Mouse (Mus musculus) heart, postnatal 14 days (tissue): ENCODE results near the gene Zfp978. TPM values are rescaled to one million over a fixed set of nuclear protein-coding genes. Genes with fewer than 3 reads are reported as not detected.
"Not testable (repeated sequence)": the region's sequence is repeated elsewhere in the genome, so short reads cannot be mapped to it uniquely, and the experiment has no call there.

Source experiments
- DNase-seq, 2 experiments: peaks; one replicate each; pipeline ENCODE4 v3.0.0; 2021 to 2022
- intact Hi-C: fragments of 180-260 bp; cut with DNase I; formaldehyde crosslinking; loops from one replicate; pipeline ENCODE4 v1.15.1; 2025
- long read RNA-seq, 2 experiments: library from polyadenylated mRNA; stranded (forward); transcript quantifications; one replicate each; pipeline ENCODE4 v2.0.0; 2021
- total RNA-seq, 2 experiments: library from RNA; stranded (reverse); gene quantifications; 2 replicates each; pipeline ENCODE4 v1.2.3; 2021

The Zfp978 gene
- total RNA-seq: under 1 TPM; 0.17 to 0.29 TPM
- long read RNA-seq, experiment 1: 0 reads
- long read RNA-seq, experiment 2: 0 reads

DNA sequence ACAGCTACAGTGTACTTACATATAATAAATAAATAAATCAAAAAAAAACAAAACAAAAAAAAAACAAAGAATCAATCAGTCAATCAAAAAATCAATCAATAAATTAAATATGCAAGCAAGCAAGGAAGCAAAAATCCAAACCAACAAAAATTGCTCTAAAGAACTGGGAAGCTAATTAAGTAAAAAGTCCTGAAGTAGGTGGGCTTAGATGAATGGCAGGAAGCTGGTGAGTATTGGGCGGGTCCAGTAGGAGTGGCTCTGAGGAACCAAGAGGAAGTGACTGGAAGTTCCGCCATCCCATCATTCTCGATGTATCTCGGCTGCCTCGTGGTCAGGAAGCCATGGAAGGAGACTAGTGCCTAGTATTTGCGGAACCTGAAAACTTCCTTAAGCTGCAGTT lies at the start of gene Zfp978:
Gene Zfp978, plus strand, starts transcription at position 301 of the 400 bp plus-strand sequence.
- intact Hi-C loops, DNase-seq: not testable (repeated sequence)

DNA sequence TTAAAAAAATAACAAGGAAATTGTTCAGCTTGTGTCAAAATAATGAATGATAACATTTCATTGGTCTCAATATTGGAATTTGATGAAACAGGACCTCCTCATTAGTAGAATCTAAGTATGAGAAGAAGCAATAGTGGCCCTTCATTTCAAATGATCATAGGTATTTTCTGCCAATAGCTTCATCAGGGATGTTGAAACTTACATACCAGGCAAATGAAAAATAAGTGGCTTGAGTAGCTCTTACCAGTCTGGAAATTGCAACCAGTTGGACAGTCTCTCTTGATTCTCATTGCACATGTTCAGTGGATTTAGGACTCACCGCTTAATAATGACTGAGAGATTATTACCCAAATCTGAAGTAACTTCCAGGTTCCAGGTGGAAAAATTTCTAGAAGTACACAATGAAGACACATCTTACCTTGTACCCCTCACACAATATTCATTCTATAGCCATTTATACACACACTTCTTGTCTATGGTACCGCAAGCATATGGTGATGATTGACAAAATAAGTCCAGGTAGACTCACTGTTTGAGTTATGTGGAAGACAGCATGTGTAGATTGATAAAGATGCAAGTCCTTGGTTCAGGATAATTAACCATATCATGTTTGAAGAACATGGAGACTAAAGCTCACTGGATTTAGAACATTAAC lies 25.9 kb upstream of the Zfp978 start:
- intact Hi-C loops, DNase-seq: not testable (repeated sequence)

DNA sequence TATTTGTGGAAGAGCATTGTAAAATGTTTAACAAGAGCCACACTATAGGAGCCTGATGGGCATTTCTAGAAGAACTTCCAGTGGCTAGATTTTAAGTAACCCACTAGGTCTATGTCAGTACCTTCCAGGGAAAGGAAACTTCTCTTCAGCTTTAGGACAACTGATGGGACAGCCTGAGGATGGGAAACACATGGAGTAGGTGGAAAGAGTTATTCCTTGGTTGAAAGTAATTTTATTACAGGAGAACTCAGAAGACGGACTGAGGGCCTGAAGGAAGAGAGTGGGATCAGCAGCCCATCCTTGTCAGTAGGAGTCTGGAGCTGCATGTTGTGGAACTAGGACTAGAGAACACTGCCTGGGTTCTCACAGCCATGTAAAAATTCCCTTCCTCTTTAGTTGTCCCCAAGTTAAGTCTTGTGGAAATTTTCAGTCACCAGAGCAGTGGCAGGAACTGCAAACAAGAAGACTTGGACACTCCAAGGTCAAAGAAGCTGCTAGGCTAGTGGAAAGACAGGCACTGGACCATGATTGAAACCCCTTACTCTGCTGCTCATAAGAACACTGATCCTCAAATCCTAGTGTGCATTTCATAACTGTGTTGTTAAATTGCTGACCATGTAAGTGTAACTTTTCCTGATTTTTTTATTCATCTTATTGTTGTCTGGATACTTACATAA lies 25.3 kb upstream of the Zfp978 start:
- intact Hi-C loops, DNase-seq: not testable (repeated sequence)

DNA sequence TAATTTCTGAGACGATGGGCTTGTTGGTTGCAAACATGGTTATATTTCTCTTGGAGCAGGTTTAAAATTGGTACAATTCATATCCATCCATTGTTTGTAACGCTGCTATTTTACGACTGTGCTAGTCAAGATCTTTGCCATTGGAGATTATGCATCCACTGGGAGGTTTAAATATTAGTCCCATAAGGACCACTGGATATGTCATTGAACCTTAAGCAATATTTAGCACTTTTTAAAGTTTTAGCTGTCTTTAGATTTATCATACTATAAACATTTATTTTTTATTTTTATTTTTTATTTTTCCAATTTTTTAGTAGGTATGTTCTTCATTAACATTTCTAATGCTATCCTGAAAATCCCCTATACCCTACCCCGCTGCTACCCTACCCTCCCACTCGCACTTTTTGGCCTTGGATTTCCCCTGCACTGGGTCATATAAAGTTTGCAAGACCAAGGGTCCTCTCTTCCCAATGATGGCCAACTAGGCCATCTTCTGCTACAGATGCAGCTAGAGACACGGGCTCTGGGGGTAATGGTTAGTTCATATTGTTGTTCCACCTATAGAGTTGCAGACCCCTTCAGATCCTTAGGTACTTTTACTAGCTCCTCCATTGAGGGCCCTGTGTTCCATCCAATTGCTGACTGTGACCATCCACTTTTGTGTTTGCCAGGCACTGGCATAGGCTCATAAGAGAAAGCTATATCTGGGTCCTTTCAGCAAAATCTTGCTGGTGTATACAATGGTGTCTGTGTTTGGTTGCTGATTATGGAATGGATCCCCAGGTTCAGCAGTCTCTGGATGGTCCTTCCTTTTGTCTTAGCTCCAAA lies 24.5 kb upstream of the Zfp978 start:
- intact Hi-C loops, DNase-seq: not testable (repeated sequence)

DNA sequence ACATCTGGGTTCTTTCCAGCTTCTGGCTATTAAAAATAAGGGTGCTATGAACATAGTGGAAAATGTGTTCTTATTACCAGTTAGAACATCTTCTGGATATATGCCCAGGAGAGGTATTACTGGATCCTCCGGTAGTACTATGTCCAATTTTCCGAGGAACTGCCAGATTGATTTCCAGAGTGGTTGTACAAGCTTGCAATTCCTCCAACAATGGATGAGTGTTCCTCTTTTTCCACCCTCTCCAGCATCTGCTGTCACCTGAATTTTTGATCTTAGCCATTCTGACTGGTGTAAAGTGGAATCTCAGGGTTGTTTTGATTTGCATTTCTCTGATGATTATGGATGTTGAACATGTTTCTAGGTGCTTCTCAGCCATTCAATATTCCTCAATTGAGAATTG lies 23.6 kb upstream of the Zfp978 start:
- DNase-seq, intact Hi-C loops: not testable (repeated sequence)

DNA sequence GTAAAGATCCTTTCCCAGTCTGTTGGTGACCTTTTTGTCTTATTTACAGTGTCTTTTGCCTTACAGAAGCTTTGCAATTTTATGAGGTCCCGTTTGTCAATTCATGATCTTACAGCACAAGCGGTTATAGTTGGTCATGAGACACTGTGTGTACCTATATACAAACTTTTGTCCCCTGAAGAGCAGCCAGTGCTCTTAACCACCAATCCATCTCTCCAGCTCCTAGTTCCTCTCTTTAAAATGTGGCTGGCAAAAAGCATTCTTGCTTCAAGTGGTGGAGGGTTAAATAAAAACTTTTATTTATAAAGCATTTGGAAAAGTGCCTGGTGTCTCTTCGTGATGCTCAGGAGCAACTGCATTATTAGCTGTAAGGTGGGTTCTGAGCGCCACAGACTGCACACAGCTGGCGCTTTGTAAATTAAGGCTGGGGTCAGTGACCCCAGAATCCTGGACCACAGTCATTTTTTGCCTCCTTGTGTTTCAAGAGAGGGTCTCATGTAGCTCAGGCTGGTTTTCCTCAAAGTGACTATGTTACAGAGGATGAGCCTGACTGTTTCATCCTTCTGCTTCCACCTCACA lies 23.0 kb upstream of the Zfp978 start:
- intact Hi-C loops: no loop called here
- no peak for DNase-seq

DNA sequence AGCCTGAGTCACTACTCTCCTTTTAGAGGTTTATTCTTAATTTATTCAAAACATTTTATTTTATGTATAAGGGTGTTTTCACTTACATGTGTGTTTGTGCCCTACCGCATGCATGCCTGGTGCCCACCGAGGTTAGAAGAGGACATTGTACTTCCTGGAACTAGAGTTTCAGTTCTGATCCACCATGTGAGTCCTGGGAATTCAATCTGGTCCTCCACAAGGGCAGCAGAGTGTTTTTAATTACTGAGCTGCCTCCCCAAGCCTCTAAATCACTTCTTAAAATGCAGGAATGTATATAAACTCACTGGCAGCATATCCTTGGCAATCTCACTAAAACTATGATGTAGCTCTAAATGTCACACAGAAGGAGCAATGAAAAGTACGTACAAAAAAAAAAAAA lies 22.4 kb upstream of the Zfp978 start:
- DNase-seq, intact Hi-C loops: not testable (repeated sequence)

DNA sequence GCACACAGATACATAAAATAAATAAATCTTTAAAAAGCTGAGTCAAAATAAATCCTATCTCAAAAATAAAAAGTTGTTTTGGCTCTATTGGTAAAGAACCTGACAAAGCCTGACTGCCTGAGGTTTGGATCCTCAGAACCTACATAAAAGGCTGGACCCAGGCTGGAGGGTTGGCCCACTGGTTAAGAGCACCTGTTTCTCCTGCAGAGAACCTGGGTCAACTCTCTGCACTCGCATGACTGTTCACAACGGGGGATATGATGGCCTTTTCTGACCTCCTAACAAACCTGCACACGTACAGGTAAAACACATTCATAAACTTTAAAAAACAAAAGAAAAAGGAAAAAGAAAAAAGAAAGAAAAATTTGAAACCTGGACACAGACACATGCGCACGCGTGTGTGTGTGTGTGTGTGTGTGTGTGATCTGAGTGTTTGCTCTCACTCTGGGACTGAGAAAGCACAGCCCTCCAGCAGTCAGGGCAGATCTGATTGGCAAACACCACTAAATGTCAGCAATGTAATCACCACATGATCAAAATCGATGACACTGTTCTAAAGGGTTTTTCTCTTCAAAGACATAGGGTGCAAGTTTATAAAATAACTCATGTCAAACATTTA lies 21.4 kb upstream of the Zfp978 start:
- intact Hi-C loops: not testable (repeated sequence)
- peak in 1 of 2 experiments; percentile 18 for DNase-seq

DNA sequence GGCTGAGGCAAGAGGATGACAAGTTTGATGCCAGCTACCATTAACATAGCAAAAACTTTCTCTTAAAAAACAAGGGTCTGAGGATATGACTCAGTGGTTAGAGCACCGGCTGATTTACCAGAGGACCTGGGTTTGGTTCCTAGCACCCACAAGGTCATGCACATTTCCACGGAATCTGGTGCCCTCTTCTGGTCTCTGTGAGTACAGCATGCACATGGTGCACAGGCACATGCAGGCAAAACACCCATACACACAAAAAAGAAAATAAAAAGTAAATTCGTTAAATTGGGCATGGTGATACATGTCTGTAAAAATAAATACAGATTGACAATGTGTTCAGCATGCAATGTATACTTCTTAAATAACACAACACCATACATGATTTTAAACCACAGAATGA lies 20.9 kb upstream of the Zfp978 start:
- intact Hi-C loops, DNase-seq: not testable (repeated sequence)

DNA sequence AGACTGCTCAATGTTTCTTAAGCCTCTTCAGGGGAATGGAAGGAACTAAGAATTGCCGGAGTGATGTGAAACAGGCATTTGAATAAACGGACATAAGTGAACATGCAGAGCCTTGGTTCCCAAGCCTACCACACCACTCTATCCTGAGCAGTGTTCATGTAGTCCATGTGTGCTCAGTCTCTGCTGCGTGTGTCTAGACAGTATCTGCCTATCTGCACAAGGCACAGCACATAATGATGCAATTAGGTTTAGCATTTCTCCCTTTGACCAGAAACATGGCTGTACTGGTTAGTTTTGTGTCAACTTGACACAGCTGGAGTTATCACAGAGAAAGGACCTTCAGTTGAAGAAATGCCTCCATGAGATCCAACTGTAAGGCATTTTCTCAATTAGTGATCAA lies 20.2 kb upstream of the Zfp978 start:
- intact Hi-C loops: not testable (repeated sequence)
- peak in 1 of 2 experiments; percentile 3 for DNase-seq

DNA sequence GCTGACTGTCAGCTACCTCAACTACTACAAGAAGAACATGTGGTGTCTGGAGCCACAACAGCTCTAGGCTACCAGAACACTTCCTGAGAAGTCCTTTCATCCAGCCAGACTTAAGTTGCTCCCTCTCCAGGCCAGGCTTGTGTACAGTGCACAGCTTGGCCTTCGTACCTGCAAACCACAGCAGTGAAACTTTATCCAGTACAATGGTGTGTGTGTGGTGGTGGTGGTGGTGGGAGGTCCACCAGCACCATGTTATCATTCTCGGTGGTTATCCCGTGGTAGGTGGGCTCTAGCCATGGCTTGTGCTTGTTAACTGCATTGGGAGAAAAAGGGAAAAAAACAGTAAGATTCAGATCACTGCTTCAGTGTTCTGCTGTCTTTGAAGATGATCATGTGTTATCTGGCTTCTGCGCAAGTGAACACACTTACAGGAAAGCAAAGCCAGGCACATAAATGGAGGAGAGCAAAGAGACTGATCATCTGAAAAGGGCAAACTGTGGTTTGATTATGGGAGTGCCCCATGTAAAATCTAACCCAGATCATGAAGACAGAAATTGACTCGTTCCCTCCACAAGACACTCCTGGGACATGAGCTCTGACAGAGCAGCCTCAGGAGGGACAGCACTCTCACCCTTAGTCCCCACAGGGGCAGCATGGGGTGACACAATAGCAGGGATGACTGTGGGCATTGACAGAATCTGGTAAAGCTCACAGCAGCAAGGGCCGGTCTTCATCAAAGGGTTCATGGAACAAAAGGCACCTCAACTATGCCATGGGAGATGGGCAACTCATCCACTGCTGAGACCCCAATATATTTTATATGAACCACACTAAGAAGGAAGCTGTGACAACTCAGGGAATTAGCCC lies 17.8 kb upstream of the Zfp978 start:
- DNase-seq: peak in 1 of 2 experiments; percentile 17
- intact Hi-C loops: not testable (repeated sequence)

DNA sequence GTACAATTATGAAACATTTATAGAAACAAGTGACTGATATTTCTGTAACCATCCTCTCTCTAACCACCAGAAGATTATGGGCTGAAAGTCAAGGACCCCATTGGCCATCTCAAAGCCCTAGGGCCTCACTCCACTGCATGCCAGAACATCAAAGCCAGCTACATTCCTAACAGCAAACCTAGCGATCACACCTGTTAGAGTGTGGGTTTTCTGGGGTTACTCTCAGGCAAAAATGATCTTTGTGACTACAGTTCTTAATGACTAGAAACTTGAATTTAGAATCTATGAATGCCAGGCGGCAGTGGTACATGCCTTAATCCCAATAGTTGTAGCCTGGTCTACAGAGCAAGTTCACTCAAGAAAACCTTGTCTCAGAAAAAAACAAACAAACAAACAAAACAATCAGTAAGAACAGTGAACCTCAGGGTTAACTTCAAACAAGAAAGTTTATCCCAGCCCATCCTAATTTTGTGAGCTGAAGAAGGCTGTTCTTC lies 16.0 kb upstream of the Zfp978 start:
- DNase-seq: peak in 1 of 2 experiments; percentile 1
- intact Hi-C loops: not testable (repeated sequence)

DNA sequence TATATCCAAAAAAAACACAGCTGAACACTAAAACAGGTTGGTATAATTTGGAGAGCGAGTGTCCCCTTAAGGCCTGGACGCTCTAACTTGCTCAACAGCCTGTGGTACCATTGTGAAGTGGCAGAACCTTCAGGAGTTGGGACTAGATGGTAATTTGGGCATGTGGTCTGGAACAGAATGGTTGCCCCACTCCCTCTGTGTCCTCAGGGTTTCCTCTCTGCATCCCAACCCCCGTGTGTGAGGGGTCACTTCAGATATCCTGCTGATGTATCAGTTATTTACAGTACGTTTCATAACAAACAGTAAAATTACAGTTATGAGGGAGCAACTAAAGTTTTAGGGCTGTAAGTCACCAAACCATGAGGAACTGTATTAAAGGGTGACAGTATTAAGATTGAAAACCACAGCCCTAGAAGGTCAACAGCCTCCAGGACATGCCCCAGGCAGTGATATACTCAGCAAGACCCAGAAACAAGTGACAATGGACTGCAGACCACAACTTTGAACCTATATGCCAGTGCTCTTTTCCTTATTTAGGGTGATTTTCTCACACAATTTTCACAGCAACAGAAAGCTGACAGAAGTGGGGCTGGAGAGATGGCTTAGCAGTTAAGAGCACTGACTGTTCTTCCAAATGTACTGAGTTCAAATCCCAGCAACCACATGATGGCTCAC lies 14.6 kb upstream of the Zfp978 start:
- intact Hi-C loops: not testable (repeated sequence)
- peak in 1 of 2 experiments; percentile 1 for DNase-seq

DNA sequence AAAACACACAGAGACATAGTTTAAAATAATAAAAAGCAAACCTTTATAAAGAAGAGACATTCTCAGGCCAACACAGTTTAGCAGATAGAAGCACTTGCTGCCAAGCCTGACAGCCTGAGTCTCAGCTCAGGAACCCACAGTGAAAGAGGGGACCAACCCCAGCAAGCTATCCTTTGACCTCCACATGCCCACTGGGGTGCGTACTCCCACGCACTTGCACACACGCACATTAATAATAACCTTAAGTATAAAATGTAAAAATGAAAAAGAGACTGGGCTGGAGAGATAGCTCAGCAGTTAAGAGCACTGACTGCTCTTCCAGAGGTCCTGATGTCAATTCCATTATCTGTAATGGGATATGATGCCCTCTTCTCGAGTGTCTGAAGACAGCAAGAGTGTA lies 13.8 kb upstream of the Zfp978 start:
- intact Hi-C loops, DNase-seq: not testable (repeated sequence)

DNA sequence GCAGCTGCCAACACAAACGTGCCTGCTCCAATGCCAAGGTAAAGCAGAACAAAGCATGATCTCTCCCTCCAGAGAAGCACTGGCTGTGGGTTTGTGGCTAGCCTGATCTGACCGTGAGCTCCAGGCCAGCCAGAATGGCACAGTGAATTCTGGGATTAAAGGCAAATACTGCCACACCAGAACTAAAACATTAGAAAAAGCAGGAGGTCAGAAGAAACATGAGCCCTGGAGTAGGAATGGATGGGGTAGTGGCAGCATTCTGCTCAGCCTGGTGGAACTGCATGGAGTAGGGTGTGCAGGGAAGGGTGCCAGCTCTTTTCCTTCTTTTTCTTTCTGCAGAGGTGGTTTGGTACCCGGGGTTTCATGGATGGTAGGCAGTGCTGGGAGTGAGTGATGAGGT lies 13.2 kb upstream of the Zfp978 start:
- intact Hi-C loops, DNase-seq: not testable (repeated sequence)

DNA sequence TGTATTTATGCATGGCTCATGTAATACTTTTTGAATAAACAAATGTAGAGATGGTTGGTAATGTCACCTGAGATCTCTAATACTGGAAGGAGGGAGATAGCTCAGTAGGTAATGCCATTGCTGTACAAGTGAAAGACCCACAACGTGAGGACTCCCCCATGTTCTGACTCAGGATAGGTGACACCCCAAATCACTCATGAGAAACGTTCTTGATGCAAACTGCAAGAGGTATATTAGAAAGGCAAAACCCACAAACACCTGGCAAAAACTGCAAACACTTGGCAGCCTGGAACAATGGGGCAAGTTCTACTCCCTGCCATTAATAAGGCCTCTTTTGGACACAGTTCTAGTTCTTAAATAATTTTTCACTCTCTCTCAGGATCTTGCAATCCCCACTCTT lies 12.7 kb upstream of the Zfp978 start:
- intact Hi-C loops, DNase-seq: not testable (repeated sequence)

DNA sequence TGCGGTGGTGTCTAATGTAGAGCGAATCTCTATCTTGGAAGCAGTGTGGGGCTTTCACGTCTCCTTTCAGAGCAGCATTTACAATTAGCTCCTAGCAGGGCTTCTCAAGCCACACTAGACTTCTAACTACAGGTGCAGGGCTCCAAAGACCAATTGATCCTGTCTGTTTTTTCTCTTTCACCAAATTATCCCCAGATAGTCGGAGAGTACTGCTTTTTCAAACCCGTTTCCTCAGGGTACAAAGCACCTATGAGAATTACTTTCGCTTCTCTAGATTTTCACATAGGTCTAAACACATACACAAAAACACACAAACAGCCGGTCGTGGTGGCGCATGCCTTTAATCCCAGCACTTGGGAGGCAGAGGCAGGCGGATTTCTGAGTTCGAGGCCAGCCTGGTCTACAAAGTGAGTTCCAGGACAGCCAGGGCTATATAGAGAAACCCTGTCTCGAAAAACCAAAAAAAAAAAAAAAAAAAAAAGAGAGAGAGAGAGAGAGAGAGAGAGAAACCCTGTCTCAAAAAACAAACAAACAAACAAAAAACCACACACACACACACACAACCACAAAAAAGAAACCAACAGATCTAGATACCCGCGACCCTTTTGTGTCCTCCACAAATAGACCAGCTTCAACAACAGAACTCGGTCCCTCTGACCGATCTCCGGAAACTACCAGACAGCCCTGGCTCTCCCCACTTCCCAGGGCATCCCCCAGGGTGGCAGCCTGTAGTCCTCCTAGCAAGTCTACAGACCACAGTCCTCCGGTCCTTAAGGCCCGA lies 12.0 kb upstream of the Zfp978 start:
- DNase-seq, intact Hi-C loops: not testable (repeated sequence)
